Mouse (Mus musculus): ENCODE data around the gene Ffar3. TPM values are rescaled to one million over a fixed set of nuclear protein-coding genes. Genes with fewer than 3 reads are reported as not detected.

Ffar3 gene
- polyA plus RNA-seq, 1 experiment from 2014 or later = not detected

DNA sequence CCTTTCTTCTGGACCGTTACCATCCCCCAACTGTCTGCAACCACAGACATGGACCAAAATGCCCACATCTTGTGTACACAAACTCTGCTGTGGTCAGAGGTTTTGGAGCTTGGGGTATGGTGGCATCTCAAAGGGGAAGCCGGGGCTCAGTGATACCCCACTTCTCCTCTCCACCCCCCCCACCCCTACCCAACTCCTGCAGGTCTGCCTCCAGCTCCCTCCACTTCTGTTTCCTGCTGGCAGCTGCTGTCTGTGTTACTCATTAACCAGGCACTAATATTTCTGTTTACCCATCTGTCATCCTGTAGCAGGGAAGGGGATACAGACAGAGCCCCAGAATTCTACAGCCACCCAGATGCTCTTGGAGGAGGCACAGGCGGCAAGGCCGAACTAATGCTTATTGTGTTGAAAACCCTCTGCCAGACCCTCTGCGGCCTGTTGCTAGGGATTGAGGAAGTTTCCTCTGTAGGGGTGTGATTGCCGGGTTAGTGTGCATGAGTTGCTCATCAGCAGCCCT lies 43.6 kb downstream of the Ffar3 start:
- Histone ChIP-seq H3K9ac (no peak overlapping the region), H3K4me3 (replicated peaks) (no peak overlapping the region), H3K36me3 (replicated peaks) (no peaks in the 10 kb centered on the region), H3K27me3 (no peaks in the 10 kb centered on the region), H3K4me1 (no peaks in the 10 kb centered on the region), H3K4me2 (no peak overlapping the region), H3K27ac (no peak overlapping the region), H3K9me3 (no peaks in the 10 kb centered on the region)
- ATAC-seq (ENCODE audit: low FRiP score) = no peak
- 72% methylated on average over 6 of the region's 6 CpGs for WGBS

GRCm38 (mm10) chr7:30811757-30812290 lies 44.2 kb downstream of the Ffar3 start:
- WGBS = 67% methylated on average over 9 of the region's 9 CpGs
- Histone ChIP-seq H3K4me3 (replicated peaks) (no peak overlapping the region), H3K27ac (no peak overlapping the region), H3K36me3 (replicated peaks) (no peaks in the 10 kb centered on the region), H3K4me2 (no peak overlapping the region), H3K9me3 (no peaks in the 10 kb centered on the region), H3K27me3 (no peaks in the 10 kb centered on the region), H3K4me1 (no peaks in the 10 kb centered on the region), H3K9ac (no peak overlapping the region)
- no peak for ATAC-seq (ENCODE audit: low FRiP score)

- WGBS = 56% methylated on average over 6 of the region's 6 CpGs
- no peaks in the 10 kb centered on the region for H3K27me3 ChIP-seq
- ATAC-seq (ENCODE audit: low FRiP score) = no peak
- H3K9me3 ChIP-seq = no peaks in the 10 kb centered on the region
- H3K4me1 ChIP-seq = no peaks in the 10 kb centered on the region
- H3K36me3 ChIP-seq (replicated peaks) = no peaks in the 10 kb centered on the region
- H3K4me3 ChIP-seq (replicated peaks) = no peak overlapping the region
- H3K9ac ChIP-seq = no peak overlapping the region
- no peak overlapping the region for H3K27ac ChIP-seq
- no peak overlapping the region for H3K4me2 ChIP-seq
Measured at GRCm38 (mm10) chr7:30810319-30810718, 45.7 kb downstream of the Ffar3 start.

GRCm38 (mm10) chr7:30805924-30806323 lies 50.1 kb downstream of the Ffar3 start:
- no peak for ATAC-seq (ENCODE audit: low FRiP score)
- Histone ChIP-seq H3K27ac (no peak overlapping the region), H3K36me3 (replicated peaks) (no peaks in the 10 kb centered on the region), H3K9ac (no peak overlapping the region), H3K4me1 (no peaks in the 10 kb centered on the region), H3K4me3 (replicated peaks) (no peak overlapping the region), H3K9me3 (peaks cover 5% of the 10 kb centered on the region; the same call in 1 of the 2 replicates), H3K4me2 (no peak overlapping the region), H3K27me3 (no peaks in the 10 kb centered on the region)
- 48% methylated on average over 6 of the region's 6 CpGs for WGBS

Other genes with a start within 250 kb of the Ffar3 start
- gene Upk1a, start 243.3 kb downstream of the Ffar3 start, polyA plus RNA-seq (2016; fragmentation: Nextera tagmentation; extraction: Ambion mirVana) = 0.23 and 0.61 TPM in 2 replicates
- 814 and 871 TPM in 2 replicates for gene Cox6b1, start 230.0 kb downstream of the Ffar3 start, polyA plus RNA-seq (2016; fragmentation: Nextera tagmentation; extraction: Ambion mirVana)
- gene Etv2, start 220.3 kb downstream of the Ffar3 start, polyA plus RNA-seq (2016; fragmentation: Nextera tagmentation; extraction: Ambion mirVana) = not detected in 2 replicates
- 144 and 150 TPM in 2 replicates for gene Rbm42, start 205.9 kb downstream of the Ffar3 start, polyA plus RNA-seq (2016; fragmentation: Nextera tagmentation; extraction: Ambion mirVana)
- 63.7 and 64.5 TPM in 2 replicates for gene Haus5, start 191.2 kb downstream of the Ffar3 start, polyA plus RNA-seq (2016; fragmentation: Nextera tagmentation; extraction: Ambion mirVana)
- not detected in 2 replicates for gene Pmis2, start 184.6 kb downstream of the Ffar3 start, polyA plus RNA-seq (2016; fragmentation: Nextera tagmentation; extraction: Ambion mirVana)
- 0.33 TPM in 1 of 2 replicates, not detected in the other for gene 2200002J24Rik, start 157.3 kb downstream of the Ffar3 start, polyA plus RNA-seq (2016; fragmentation: Nextera tagmentation; extraction: Ambion mirVana)
- gene Atp4a, start 144.0 kb downstream of the Ffar3 start, polyA plus RNA-seq (2016; fragmentation: Nextera tagmentation; extraction: Ambion mirVana) = 1.6 and 1.8 TPM in 2 replicates
- gene Tmem147, start 126.6 kb downstream of the Ffar3 start, polyA plus RNA-seq (2016; fragmentation: Nextera tagmentation; extraction: Ambion mirVana) = 135 and 144 TPM in 2 replicates
- 0.49 and 0.69 TPM in 2 replicates for gene Gapdhs, start 112.5 kb downstream of the Ffar3 start, polyA plus RNA-seq (2016; fragmentation: Nextera tagmentation; extraction: Ambion mirVana)
- gene Sbsn, start 104.7 kb downstream of the Ffar3 start, polyA plus RNA-seq (2016; fragmentation: Nextera tagmentation; extraction: Ambion mirVana) = 1.5 and 2.0 TPM in 2 replicates
- gene Dmkn, start 92.4 kb downstream of the Ffar3 start, polyA plus RNA-seq (2016; fragmentation: Nextera tagmentation; extraction: Ambion mirVana) = not detected in 2 replicates
- gene Krtdap, start 68.3 kb downstream of the Ffar3 start, polyA plus RNA-seq (2016; fragmentation: Nextera tagmentation; extraction: Ambion mirVana) = not detected in 2 replicates
- not detected in 2 replicates for gene Ffar2, start 32.4 kb downstream of the Ffar3 start, polyA plus RNA-seq (2016; fragmentation: Nextera tagmentation; extraction: Ambion mirVana)
- gene Ffar1, start 5.4 kb upstream of the Ffar3 start, polyA plus RNA-seq (2016; fragmentation: Nextera tagmentation; extraction: Ambion mirVana) = not detected in 2 replicates
- gene Cd22, start 24.2 kb upstream of the Ffar3 start, polyA plus RNA-seq (2016; fragmentation: Nextera tagmentation; extraction: Ambion mirVana) = not detected in 2 replicates
- 0.13 and 0.34 TPM in 2 replicates for gene Mag, start 58.7 kb upstream of the Ffar3 start, polyA plus RNA-seq (2016; fragmentation: Nextera tagmentation; extraction: Ambion mirVana)
- gene Hamp2, start 68.5 kb upstream of the Ffar3 start, polyA plus RNA-seq (2016; fragmentation: Nextera tagmentation; extraction: Ambion mirVana) = not detected in 2 replicates
- not detected in 2 replicates for gene Hamp, start 87.9 kb upstream of the Ffar3 start, polyA plus RNA-seq (2016; fragmentation: Nextera tagmentation; extraction: Ambion mirVana)
- 26.4 and 27.3 TPM in 2 replicates for gene Usf2, start 100.6 kb upstream of the Ffar3 start, polyA plus RNA-seq (2016; fragmentation: Nextera tagmentation; extraction: Ambion mirVana)
- gene Lsr, start 117.3 kb upstream of the Ffar3 start, polyA plus RNA-seq (2016; fragmentation: Nextera tagmentation; extraction: Ambion mirVana) = 24.1 and 26.4 TPM in 2 replicates
- 0.82 and 1.2 TPM in 2 replicates for gene Fam187b, start 117.6 kb upstream of the Ffar3 start, polyA plus RNA-seq (2016; fragmentation: Nextera tagmentation; extraction: Ambion mirVana)
- gene Fxyd5, start 186.3 kb upstream of the Ffar3 start, polyA plus RNA-seq (2016; fragmentation: Nextera tagmentation; extraction: Ambion mirVana) = 7.6 and 9.2 TPM in 2 replicates
- gene Fxyd7, start 195.3 kb upstream of the Ffar3 start, polyA plus RNA-seq (2016; fragmentation: Nextera tagmentation; extraction: Ambion mirVana) = 10.5 and 14.3 TPM in 2 replicates
- 4.0 and 6.5 TPM in 2 replicates for gene Fxyd1, start 201.0 kb upstream of the Ffar3 start, polyA plus RNA-seq (2016; fragmentation: Nextera tagmentation; extraction: Ambion mirVana)
- 0.29 and 0.37 TPM in 2 replicates for gene Lgi4, start 203.2 kb upstream of the Ffar3 start, polyA plus RNA-seq (2016; fragmentation: Nextera tagmentation; extraction: Ambion mirVana)
- gene Fxyd3, start 220.5 kb upstream of the Ffar3 start, polyA plus RNA-seq (2016; fragmentation: Nextera tagmentation; extraction: Ambion mirVana) = 1.1 and 1.3 TPM in 2 replicates